Mouse (Mus musculus) c-Kit-positive CD71-positive TER-119-negative erythroid progenitor cells, embryonic 14.5 days (primary cell): ENCODE measurements around the gene Nup210.
"Not testable (repeated sequence)": the region's sequence is repeated elsewhere in the genome, so short reads cannot be mapped to it uniquely, and the experiment has no call there.

Experiments
- DNase-seq: peaks from one replicate; pipeline ENCODE4 v3.0.0-alpha.2; 2013; ENCODE audit warnings: low read depth

Nup210 gene

GRCm38 (mm10) chr6:91104765-91105399 lies 11.7 kb downstream of the Nup210 start:
- DNase-seq, result peak; percentile 69

- not testable (repeated sequence) for DNase-seq
Measured at GRCm38 (mm10) chr6:91103421-91103820, 13.2 kb downstream of the Nup210 start.

- DNase-seq, result no peak
Measured at GRCm38 (mm10) chr6:91100621-91101020, 16.0 kb downstream of the Nup210 start.

- no peak for DNase-seq
Measured at GRCm38 (mm10) chr6:91097879-91098278, 18.8 kb downstream of the Nup210 start.

DNA sequence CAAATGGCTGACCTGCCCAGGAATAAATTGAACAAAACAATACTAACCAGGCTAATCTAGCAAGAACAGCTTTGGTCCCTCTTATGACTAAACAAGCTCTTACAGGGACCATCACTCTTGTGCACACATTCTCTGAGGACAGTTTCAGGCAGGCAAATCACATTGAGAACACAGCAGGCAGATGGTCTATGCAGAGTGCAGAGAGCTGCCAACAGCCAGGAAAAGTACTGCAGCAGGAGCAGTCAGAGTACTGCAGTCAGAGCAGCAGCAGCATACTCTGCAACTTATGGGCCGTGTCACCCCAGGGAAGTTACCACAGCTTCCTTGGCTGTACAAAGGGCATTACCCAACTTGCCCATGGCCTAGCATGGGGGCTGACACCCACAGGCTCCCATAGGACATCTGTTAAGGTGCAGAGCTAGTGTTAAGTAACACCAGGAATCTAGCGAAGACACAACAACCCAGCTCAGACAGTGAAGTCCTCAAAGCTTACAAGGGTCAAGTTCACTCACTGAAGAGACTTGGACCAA lies 21.5 kb downstream of the Nup210 start:
- DNase-seq, result no peak

DNA sequence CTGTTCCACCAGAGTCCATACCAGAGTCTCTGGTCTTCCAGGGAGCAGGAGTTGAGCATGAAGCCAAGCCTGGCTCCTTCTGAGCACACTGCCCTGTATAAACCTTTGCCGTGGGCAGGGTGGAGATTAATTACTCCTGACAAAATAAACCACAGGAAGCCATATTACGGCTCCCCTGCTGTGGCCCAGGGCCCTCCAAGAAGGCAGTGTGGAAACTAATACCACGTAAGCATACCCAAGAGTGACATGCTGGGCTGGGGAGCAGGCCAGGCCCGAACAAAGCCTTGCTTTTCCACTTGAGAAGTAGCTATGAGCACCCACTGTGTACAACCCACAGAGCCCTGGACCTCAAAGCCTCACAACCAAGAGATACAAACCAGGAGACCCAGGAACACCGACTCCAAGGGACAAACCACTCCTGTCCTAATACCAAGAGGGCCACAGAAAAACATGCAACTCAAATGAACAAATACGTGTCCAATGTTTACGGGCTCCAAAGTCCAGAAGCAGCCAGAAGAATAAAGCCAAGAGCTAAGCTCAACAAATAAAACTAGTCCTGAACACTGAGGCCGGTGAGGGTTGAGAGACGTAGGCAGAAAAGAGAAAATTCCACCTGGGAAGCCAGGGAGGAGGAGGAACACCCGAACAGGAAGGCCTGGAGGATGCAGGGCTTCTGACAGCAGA lies 24.3 kb downstream of the Nup210 start:
- no peak for DNase-seq

DNA sequence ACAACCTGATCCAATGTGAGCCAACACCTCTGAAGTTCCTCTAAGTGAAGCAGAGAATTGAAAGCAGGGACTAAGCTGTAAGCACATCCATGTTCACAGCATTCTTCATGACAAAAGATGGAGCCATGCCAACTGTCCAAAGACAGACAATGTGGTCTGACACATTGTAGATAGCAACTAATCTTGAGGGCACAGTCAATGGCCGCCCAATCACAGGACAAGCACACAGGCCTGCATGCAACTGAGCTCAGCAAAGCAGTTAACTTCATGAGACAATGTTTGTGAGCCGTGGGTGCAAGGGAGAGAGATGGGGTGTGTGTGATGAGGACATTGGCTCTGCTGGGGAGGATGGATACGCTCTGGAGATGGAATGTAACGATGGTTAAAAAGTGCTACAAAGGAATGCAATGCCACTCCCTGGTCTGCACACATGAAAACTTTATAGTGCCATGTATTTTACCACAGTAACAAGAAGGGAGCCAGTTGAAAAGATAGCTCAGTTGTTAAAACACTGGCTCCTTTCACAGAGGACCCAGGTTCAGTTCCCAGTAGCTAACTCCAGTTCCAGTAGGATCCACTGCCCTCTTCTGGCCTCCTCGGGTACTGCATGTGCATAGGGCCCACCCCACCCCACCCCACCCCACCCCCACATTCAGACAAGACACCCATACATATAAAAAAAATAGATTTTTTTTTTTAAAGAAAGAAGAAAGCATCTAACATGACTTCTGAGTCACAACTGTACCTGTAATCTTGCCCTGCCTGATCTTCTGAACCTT lies 31.3 kb downstream of the Nup210 start:
- DNase-seq, result peak; percentile 58

GRCm38 (mm10) chr6:91080033-91080432 lies 36.6 kb downstream of the Nup210 start:
- DNase-seq, result peak; percentile 14

DNA sequence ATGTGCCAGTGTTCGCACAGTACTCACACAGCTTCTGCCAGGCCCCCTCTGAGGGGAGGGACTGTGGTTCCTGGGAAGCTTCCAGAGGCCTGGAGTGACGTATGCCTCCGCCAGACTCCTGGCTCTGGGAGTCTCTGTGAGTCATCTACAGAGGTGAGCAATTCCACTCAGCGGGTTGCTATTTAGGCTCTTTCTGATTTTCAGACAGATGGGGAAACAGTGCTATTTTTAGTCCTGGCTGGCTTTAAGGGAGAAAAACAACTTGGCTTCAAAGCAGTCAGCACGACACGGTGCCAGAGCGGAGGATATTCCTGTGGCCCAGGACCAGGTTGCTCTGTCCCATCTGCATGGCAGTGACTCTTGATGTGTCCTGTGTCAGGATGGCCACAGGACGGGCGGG lies 40.4 kb downstream of the Nup210 start:
- no peak for DNase-seq

- no peak for DNase-seq
Measured at GRCm38 (mm10) chr6:91068511-91068910, 48.1 kb downstream of the Nup210 start.

GRCm38 (mm10) chr6:91067048-91067447 lies 49.6 kb downstream of the Nup210 start:
- DNase-seq, result no peak

DNA sequence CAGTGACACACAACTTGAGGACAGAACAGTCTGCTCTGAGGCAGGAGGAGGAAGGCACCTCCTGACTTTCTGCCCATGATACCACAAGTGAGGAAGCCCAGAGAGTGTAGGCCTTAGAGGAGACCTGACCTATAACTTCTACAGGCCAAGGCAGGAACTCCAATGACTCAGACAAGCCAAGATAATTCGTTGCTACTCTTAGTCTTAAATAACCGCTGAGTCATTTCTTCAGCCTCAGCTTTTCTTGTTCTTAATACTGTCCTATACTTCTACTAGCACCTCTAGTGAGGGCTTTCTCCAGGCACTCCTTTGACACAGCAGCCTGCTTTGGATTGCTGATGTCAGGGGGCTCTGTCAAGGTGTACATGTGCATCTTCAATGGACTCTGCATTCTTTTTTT lies 55.3 kb downstream of the Nup210 start:
- DNase-seq, result no peak

DNA sequence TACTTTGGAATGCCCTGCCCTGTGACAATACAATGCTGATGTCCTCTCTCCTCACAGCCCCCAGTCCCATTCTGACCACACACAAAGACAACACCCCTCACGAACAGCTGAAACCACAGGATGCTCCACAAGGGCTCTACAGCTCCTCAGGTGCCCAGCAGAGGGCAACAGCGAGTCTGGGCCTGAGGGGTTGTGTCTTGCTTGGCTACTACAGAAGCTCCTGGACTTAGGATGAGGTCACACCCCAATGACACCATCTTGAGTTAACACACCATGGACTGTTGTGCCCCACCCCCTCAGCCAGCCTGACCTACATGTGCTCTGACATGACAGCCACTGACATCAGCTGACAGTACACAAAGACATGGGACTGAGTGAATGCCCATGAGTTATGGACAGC lies 56.9 kb downstream of the Nup210 start:
- peak; percentile 23 for DNase-seq

- DNase-seq, result no peak
Measured at GRCm38 (mm10) chr6:91057989-91058388, 58.6 kb downstream of the Nup210 start.

DNA sequence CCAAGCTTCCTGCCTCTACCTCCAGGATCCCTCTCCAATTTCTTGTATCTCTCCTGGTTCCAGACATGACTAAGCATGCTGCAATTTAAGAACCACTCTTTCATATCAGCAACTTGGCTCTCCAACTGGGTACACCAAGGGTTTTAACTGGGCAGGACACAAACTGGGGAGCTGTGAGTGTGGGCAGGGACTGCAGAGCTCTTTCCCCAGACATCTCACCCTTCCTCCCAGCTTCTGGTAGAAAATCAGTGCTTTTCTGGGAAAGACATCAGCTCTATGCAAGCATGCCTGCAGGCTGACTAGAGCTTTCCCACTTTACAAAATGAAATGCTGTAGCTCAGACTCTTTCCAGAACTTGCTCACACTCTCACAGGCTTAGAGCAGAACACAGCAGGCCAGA lies 60.3 kb downstream of the Nup210 start:
- no peak for DNase-seq

DNA sequence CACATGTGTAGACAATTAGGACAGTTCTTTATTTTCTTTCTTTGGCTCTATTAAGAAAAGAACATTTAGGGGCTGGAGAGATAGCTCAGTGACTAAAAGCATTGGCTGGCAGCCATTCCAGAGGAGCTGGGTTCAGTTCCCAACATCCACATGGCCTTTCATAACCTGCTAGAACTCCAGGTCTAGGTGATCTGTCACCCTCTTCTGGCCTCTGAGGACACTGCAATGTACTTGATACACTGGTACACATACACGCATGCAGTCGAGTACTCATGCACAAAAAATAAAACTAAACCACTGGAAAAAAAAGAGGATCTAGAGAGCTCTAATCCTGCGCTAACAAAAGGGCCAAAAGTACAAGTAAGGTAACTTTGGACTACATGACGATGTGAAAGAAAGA lies 64.1 kb downstream of the Nup210 start:
- no peak for DNase-seq

GRCm38 (mm10) chr6:91048019-91048418 lies 68.6 kb downstream of the Nup210 start:
- no peak for DNase-seq

GRCm38 (mm10) chr6:91047434-91047833 lies 69.2 kb downstream of the Nup210 start:
- DNase-seq, result no peak

DNA sequence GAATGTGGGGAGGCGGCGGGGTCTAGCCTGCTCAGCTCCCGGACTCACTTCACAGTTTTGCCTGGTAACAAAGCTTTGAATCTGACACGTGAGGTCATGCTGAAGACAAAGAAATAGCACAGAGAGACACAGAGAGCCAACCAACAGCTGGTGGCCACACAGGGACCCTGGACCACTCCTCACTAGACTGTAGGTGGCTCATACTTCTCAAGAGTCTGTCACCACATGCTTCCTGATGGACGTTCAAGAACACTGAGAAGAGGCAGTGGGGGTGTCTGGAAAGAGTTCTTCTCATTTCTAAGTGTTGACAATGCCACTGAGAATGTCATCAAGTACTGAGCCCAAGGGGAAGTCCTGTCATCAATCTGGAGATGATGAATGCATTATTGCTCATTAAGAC lies 70.4 kb downstream of the Nup210 start:
- no peak for DNase-seq

- DNase-seq, result no peak
Measured at GRCm38 (mm10) chr6:91044628-91045331, 71.8 kb downstream of the Nup210 start.

DNA sequence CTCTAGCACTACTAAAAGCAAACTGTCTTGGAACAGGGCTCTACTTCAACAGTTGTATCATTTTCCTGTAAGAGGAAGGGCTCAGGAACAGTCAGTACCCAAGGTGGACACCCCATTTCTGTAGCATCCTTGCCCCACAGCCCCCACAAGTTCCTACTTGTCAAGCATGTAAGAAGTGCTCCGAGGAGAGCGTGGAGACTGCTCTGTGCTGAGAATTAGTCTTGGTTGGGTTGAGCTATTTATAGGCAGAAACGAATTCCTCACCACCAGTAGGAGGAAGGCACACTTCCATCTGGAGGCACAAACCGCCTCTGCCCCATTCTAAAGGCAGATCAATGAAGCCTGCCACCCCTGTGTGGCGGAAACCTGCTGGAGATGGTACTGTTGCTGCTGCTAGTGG lies 75.3 kb downstream of the Nup210 start:
- DNase-seq, result no peak

DNA sequence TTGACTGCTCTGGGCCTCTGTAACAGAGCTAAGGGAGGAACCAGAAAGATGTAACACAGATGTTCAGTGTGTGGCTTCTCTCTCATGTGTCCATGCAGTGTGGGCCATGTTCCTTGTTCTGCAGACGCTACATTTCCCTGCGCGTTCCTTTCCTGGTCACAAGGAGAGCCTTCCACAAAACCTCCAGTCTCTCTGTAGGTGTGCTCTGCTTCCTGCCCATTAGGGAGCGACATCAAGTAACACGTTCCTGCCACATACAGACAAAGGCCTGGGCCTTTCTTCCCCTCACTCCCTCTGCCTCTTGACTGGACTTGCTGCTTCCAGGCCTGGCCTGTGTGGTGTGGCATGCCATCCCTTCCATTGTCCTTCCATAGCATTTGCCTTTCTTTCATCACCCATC lies 88.4 kb downstream of the Nup210 start:
- no peak for DNase-seq
